Mouse (Mus musculus) common myeloid progenitor, adult 5-6 weeks (primary cell): ENCODE results near the gene Pknox2. TPM values are rescaled to one million over a fixed set of nuclear protein-coding genes. Genes with fewer than 3 reads are reported as not detected.

Experiments used
- ATAC-seq: replicated peaks from 2 replicates; pipeline ENCODE4 v1.8.0; 2016; ENCODE audit warnings: low read depth, mild to moderate bottlenecking, moderate TSS enrichment, inconsistent platforms; ENCODE audit not compliant: poor library complexity, severe bottlenecking
- total RNA-seq: library from RNA; stranded (forward); fragments of 200-1000, 187-1606 nt; gene quantifications from 2 replicates; pipeline ENCODE4 v1.2.3, GENCODE M21; 2017

Pknox2 gene
- not detected in 2 replicates for total RNA-seq

GRCm38 (mm10) chr9:37147359-37147685 lies at the start of gene Pknox2:
Gene Pknox2 (minus strand): TSS chr9:37147407.
- peak; percentile 62 for ATAC-seq

- ATAC-seq: no peak
Measured at GRCm38 (mm10) chr9:37188024-37188423, 40.8 kb upstream of the Pknox2 start.

GRCm38 (mm10) chr9:37187407-37187806 lies 40.2 kb upstream of the Pknox2 start:
- no peak for ATAC-seq

GRCm38 (mm10) chr9:37183176-37183575 lies 36.0 kb upstream of the Pknox2 start:
- no peak for ATAC-seq

- no peak for ATAC-seq
Measured at GRCm38 (mm10) chr9:37181596-37181995, 34.4 kb upstream of the Pknox2 start.

GRCm38 (mm10) chr9:37179596-37179995 lies 32.4 kb upstream of the Pknox2 start:
- no peak for ATAC-seq

- ATAC-seq: no peak
Measured at GRCm38 (mm10) chr9:37178911-37179310, 31.7 kb upstream of the Pknox2 start.

GRCm38 (mm10) chr9:37177551-37177950 lies 30.3 kb upstream of the Pknox2 start:
- ATAC-seq: no peak

- ATAC-seq: peak; percentile 92
Measured at GRCm38 (mm10) chr9:37177107-37177506, 29.9 kb upstream of the Pknox2 start.

GRCm38 (mm10) chr9:37176002-37176401 lies 28.8 kb upstream of the Pknox2 start:
- no peak for ATAC-seq

- no peak for ATAC-seq
Measured at GRCm38 (mm10) chr9:37173376-37173775, 26.2 kb upstream of the Pknox2 start.

GRCm38 (mm10) chr9:37166899-37167298 lies 19.7 kb upstream of the Pknox2 start:
- no peak for ATAC-seq

- no peak for ATAC-seq
Measured at GRCm38 (mm10) chr9:37160686-37161085, 13.5 kb upstream of the Pknox2 start.

GRCm38 (mm10) chr9:37147886-37148285 lies 679 bp upstream of the Pknox2 start:
- ATAC-seq: no peak

- peak; percentile 28 for ATAC-seq
Measured at GRCm38 (mm10) chr9:37146603-37147358, 426 bp downstream of the Pknox2 start.

- no peak for ATAC-seq
Measured at GRCm38 (mm10) chr9:37146353-37146602, 929 bp downstream of the Pknox2 start.

GRCm38 (mm10) chr9:37145616-37146352 lies 1.4 kb downstream of the Pknox2 start:
- ATAC-seq: no peak

GRCm38 (mm10) chr9:37145151-37145615 lies 2.0 kb downstream of the Pknox2 start:
- peak; percentile 53; the same call in 1 of the 2 replicates for ATAC-seq

- ATAC-seq: no peak
Measured at GRCm38 (mm10) chr9:37144696-37145095, 2.5 kb downstream of the Pknox2 start.

- no peak for ATAC-seq
Measured at GRCm38 (mm10) chr9:37144251-37144650, 3.0 kb downstream of the Pknox2 start.

GRCm38 (mm10) chr9:37143046-37143931 lies 3.9 kb downstream of the Pknox2 start:
- no peak; the same call in 1 of the 2 replicates for ATAC-seq
